Mouse (Mus musculus) kidney, embryonic 16.5 days (tissue): ENCODE results near the gene Reep6. TPM values are rescaled to one million over a fixed set of nuclear protein-coding genes. Genes with fewer than 3 reads are reported as not detected.

Source experiments
- ATAC-seq: fragments of 200-750 bp; cut with Nextera tagmentation; 2 replicates; pipeline ENCODE4 v1.8.0; 2017; ENCODE audit warnings: moderate TSS enrichment; ENCODE audit not compliant: low FRiP score, low TSS enrichment
- H3K27ac ChIP-seq: fragments of 300-500 bp; sonication (generic); 2 replicates; pipeline ENCODE4 v1.5.1; 2014; ENCODE audit warnings: low read length
- H3K27me3 ChIP-seq: fragments of 300-500 bp; sonication (generic); 2 replicates; pipeline ENCODE4 v1.6.1; 2014; ENCODE audit warnings: low read length, control low read depth, mixed read lengths; ENCODE audit not compliant: insufficient read depth
- H3K36me3 ChIP-seq: fragments of 300-500 bp; sonication (generic); 2 replicates; pipeline ENCODE4 v1.6.1; 2014; ENCODE audit warnings: low read length, control low read depth, mixed read lengths; ENCODE audit not compliant: insufficient read depth
- H3K4me1 ChIP-seq: fragments of 300-500 bp; sonication (generic); 2 replicates; pipeline ENCODE4 v1.6.1; 2014; ENCODE audit warnings: low read length, control low read depth, mixed read lengths; ENCODE audit not compliant: insufficient read depth
- H3K4me2 ChIP-seq: fragments of 300-500 bp; sonication (generic); replicated peaks from 2 replicates; pipeline ENCODE4 v1.6.1; 2014; ENCODE audit warnings: low read depth, low read length
- H3K4me3 ChIP-seq: fragments of 300-500 bp; sonication (generic); 2 replicates; pipeline ENCODE4 v1.5.1; 2014; ENCODE audit warnings: mild to moderate bottlenecking, low read length
- H3K9ac ChIP-seq: fragments of 300-500 bp; sonication (generic); replicated peaks from 2 replicates; pipeline ENCODE4 v1.6.1; 2014; ENCODE audit warnings: low read length
- H3K9me3 ChIP-seq: fragments of 300-500 bp; sonication (generic); 2 replicates; pipeline ENCODE4 v1.6.1; 2016; ENCODE audit warnings: low read length, control low read depth
- WGBS: fragments of 180-500 bp; shearing (Covaris S2); extraction: QIAGEN DNeasy Blood & Tissue Kit; methylation state at CpG from one replicate; pipeline ENCODE4 v1.1.7; 2014; 5-methylcytosine and 5-hydroxymethylcytosine counted together
- polyA plus RNA-seq: library from polyadenylated mRNA; unstranded; fragments of >200 nt; fragmentation: Nextera tagmentation; extraction: Ambion mirVana; gene quantifications from 2 replicates; pipeline ENCODE4 v1.2.1, GENCODE M21; 2015

Gene Reep6
- 11.0 and 11.5 TPM in 2 replicates for polyA plus RNA-seq

GRCm38 (mm10) chr10:80329273-80330081, at the start of gene Reep6, which contains the start of gene Pcsk4:
Gene Reep6, plus strand, starts transcription at chr10:80329953.
Gene Pcsk4, minus strand, starts transcription at chr10:80329498.
- ATAC-seq = peak; percentile 96
- WGBS = 4% methylated on average over 36 of the region's 36 CpGs

GRCm38 (mm10) chr10:80281304-80281703, 48.4 kb upstream of the Reep6 start:
- H3K9me3 ChIP-seq = no peaks in the 10 kb centered on the region
- H3K4me3 ChIP-seq = no peak overlapping the region
- 0 out of 2 replicates have a peak overlapping the region, but pooled peaks have one; percentile 32 for H3K9ac ChIP-seq
- 44% methylated on average over 7 of the region's 7 CpGs for WGBS
- no peak overlapping the region for H3K4me2 ChIP-seq
- no peaks in the 10 kb centered on the region for H3K27me3 ChIP-seq
- 0 out of 2 replicates have a peak, but pooled peaks cover 6% of the 10 kb centered on the region for H3K4me1 ChIP-seq
- H3K36me3 ChIP-seq = peaks cover 80% of the 10 kb centered on the region
- ATAC-seq = peak; percentile 76
- H3K27ac ChIP-seq = peak overlapping the region; percentile 88

More at GRCm38 (mm10) chr10:80329273-80330081, at the start of gene Reep6, which contains the start of gene Pcsk4:
- peak within 1 kb of the TSS; percentile 59 for H3K4me3 ChIP-seq
- no peaks in the 10 kb centered on the region for H3K36me3 ChIP-seq
- H3K27me3 ChIP-seq = no peaks in the 10 kb centered on the region; the same call in 1 of the 2 replicates
- H3K4me1 ChIP-seq = peaks cover 17% of the 10 kb centered on the region
- peak within 1 kb of the TSS; percentile 97 for H3K4me2 ChIP-seq
- no peaks in the 10 kb centered on the region for H3K9me3 ChIP-seq
- H3K27ac ChIP-seq = peak within 1 kb of the TSS; percentile 70
- H3K9ac ChIP-seq = peak within 1 kb of the TSS; percentile 69

- peak; percentile 59 for ATAC-seq
- 60% methylated on average over 8 of the region's 8 CpGs for WGBS
- Histone ChIP-seq H3K4me2 (no peak overlapping the region), H3K36me3 (peaks cover 82% of the 10 kb centered on the region), H3K9ac (peak overlapping the region; percentile 32; the same call in 1 of the 2 replicates), H3K4me3 (no peak overlapping the region), H3K27me3 (no peaks in the 10 kb centered on the region), H3K27ac (peak overlapping the region; percentile 88), H3K9me3 (no peaks in the 10 kb centered on the region), H3K4me1 (0 out of 2 replicates have a peak, but pooled peaks cover 6% of the 10 kb centered on the region)
Observed at GRCm38 (mm10) chr10:80281921-80282371, 47.8 kb upstream of the Reep6 start.

- ATAC-seq = no peak
- Histone ChIP-seq H3K4me3 (no peak overlapping the region), H3K27ac (peak overlapping the region; percentile 88), H3K9me3 (no peaks in the 10 kb centered on the region), H3K27me3 (no peaks in the 10 kb centered on the region), H3K4me1 (0 out of 2 replicates have a peak, but pooled peaks cover 6% of the 10 kb centered on the region), H3K36me3 (peaks cover 79% of the 10 kb centered on the region), H3K4me2 (no peak overlapping the region), H3K9ac (no peak overlapping the region)
- 82% methylated on average over 20 of the region's 20 CpGs for WGBS
Observed at GRCm38 (mm10) chr10:80282481-80283441, 47.0 kb upstream of the Reep6 start.

- no peaks in the 10 kb centered on the region for H3K9me3 ChIP-seq
- H3K4me1 ChIP-seq = 0 out of 2 replicates have a peak, but pooled peaks cover 6% of the 10 kb centered on the region
- H3K4me2 ChIP-seq = no peak overlapping the region
- H3K9ac ChIP-seq = no peak overlapping the region
- no peak for ATAC-seq
- no peaks in the 10 kb centered on the region for H3K27me3 ChIP-seq
- H3K36me3 ChIP-seq = peaks cover 62% of the 10 kb centered on the region
- 61% methylated on average over 14 of the region's 15 CpGs for WGBS
- H3K27ac ChIP-seq = no peak overlapping the region
- no peak overlapping the region for H3K4me3 ChIP-seq
Observed at GRCm38 (mm10) chr10:80285222-80286070, 44.3 kb upstream of the Reep6 start.

GRCm38 (mm10) chr10:80288097-80288496, 41.7 kb upstream of the Reep6 start:
- 94% methylated on average over 12 of the region's 12 CpGs for WGBS
- Histone ChIP-seq H3K27me3 (no peaks in the 10 kb centered on the region), H3K4me1 (peaks cover 4% of the 10 kb centered on the region), H3K27ac (no peak overlapping the region), H3K4me3 (no peak overlapping the region), H3K9me3 (no peaks in the 10 kb centered on the region), H3K4me2 (no peak overlapping the region), H3K9ac (no peak overlapping the region), H3K36me3 (peaks cover 50% of the 10 kb centered on the region)
- no peak for ATAC-seq

GRCm38 (mm10) chr10:80288657-80289056, 41.1 kb upstream of the Reep6 start:
- Histone ChIP-seq H3K4me2 (no peak overlapping the region), H3K27me3 (no peaks in the 10 kb centered on the region), H3K36me3 (peaks cover 47% of the 10 kb centered on the region), H3K9ac (no peak overlapping the region), H3K27ac (no peak overlapping the region), H3K9me3 (no peaks in the 10 kb centered on the region), H3K4me1 (peaks cover 9% of the 10 kb centered on the region), H3K4me3 (no peak overlapping the region)
- WGBS = 66% methylated on average over 8 of the region's 8 CpGs
- no peak for ATAC-seq

GRCm38 (mm10) chr10:80292251-80293146, 37.3 kb upstream of the Reep6 start, which contains the start of gene Rps15:
Gene Rps15, plus strand, starts transcription at chr10:80292453.
- ATAC-seq = peak; percentile 89

More at GRCm38 (mm10) chr10:80292251-80293146, 37.3 kb upstream of the Reep6 start, which contains the start of gene Rps15:
- H3K27ac ChIP-seq = peak within 1 kb of the TSS; percentile 87
- H3K27me3 ChIP-seq = peaks cover 5% of the 10 kb centered on the region; the same call in 1 of the 2 replicates
- peak within 1 kb of the TSS; percentile 99 for H3K9ac ChIP-seq
- WGBS = under 1% methylated on average over 72 of the region's 72 CpGs
- no peaks in the 10 kb centered on the region for H3K9me3 ChIP-seq
- H3K4me2 ChIP-seq = peak within 1 kb of the TSS; percentile 82
- H3K4me1 ChIP-seq = peaks cover 17% of the 10 kb centered on the region
- peak within 1 kb of the TSS; percentile 97 for H3K4me3 ChIP-seq
- peaks cover 26% of the 10 kb centered on the region for H3K36me3 ChIP-seq
